Comparison of ENCODE assay signal across 8 mouse cellular contexts in genomic region chr3:85887239-85887827, GRCm38 (mm10). TPM values are rescaled to one million over a fixed set of nuclear protein-coding genes. Genes with fewer than 3 reads are reported as not detected.
DNase-seq lines count a peak whose midpoint lies in the region; ATAC-seq lines count a peak whose summit lies in the region.

Gene Glt28d2 (minus strand): TSS chr3:85887516.
Gene Gm37240 (minus strand): TSS chr3:85887518.

- H3K27me3 ChIP-seq in heart, embryonic 14.5 days (ENCODE audit: control insufficient read depth, insufficient read depth, low read length), result no peaks in the 10 kb centered on the region
- H3K27me3 ChIP-seq in liver, embryonic 12.5 days (replicated peaks), result peaks cover 64% of the 10 kb centered on the region
- no peaks in the 10 kb centered on the region for H3K27me3 ChIP-seq in stomach, embryonic 15.5 days (replicated peaks)

- ATAC-seq in CD4-positive, CD25-positive, alpha-beta regulatory T cell, adult 4 months, result peak; percentile 75
- ATAC-seq in heart, embryonic 14.5 days (ENCODE audit: insufficient number of reproducible peaks, insufficient read depth, low FRiP score, low read depth), result peak; percentile 93
- ATAC-seq in liver, embryonic 12.5 days, result peak; percentile 97
- peak; percentile 96 for ATAC-seq in stomach, embryonic 15.5 days (ENCODE audit: insufficient read depth, low FRiP score, low read depth)

- no peaks in the 10 kb centered on the region for H3K9me3 ChIP-seq in heart, embryonic 14.5 days (ENCODE audit: control insufficient read depth, low read length)
- no peaks in the 10 kb centered on the region for H3K9me3 ChIP-seq in liver, embryonic 12.5 days (replicated peaks)
- H3K9me3 ChIP-seq in stomach, embryonic 15.5 days, result no peaks in the 10 kb centered on the region

- H3K9ac ChIP-seq in heart, embryonic 14.5 days (ENCODE audit: low read length), result peak within 1 kb of the TSS; percentile 80
- H3K9ac ChIP-seq in liver, embryonic 12.5 days, result peak within 1 kb of the TSS; percentile 68
- peak within 1 kb of the TSS; percentile 17 for H3K9ac ChIP-seq in stomach, embryonic 15.5 days

- peaks cover 6 to 15% of the 10 kb centered on the region in 2 experiments for H3K4me1 ChIP-seq in heart, embryonic 14.5 days (ENCODE audit: control insufficient read depth in 2 of 2, insufficient read depth in 2 of 2, low read length in 2 of 2)
- peaks cover 29% of the 10 kb centered on the region for H3K4me1 ChIP-seq in liver, embryonic 12.5 days
- 0 out of 2 replicates have a peak, but pooled peaks cover 7% of the 10 kb centered on the region for H3K4me1 ChIP-seq in stomach, embryonic 15.5 days

- H3K4me2 ChIP-seq in heart, embryonic 14.5 days (ENCODE audit: low read length), result peak within 1 kb of the TSS; percentile 78
- peak within 1 kb of the TSS; percentile 87 for H3K4me2 ChIP-seq in liver, embryonic 12.5 days
- H3K4me2 ChIP-seq in stomach, embryonic 15.5 days, result peak within 1 kb of the TSS; percentile 88

- WGBS in heart, embryonic 14.5 days, result under 1% methylated on average over 47 of the region's 48 CpGs
- under 1% methylated on average over 48 of the region's 48 CpGs for WGBS in liver, embryonic 12.5 days (ENCODE audit: insufficient replicate concordance)
- WGBS in stomach, embryonic 15.5 days, result 1% methylated on average over 48 of the region's 48 CpGs

- H3K27ac ChIP-seq in heart, embryonic 14.5 days (replicated peaks in 1 of 2; ENCODE audit: control insufficient read depth in 1 of 2, insufficient read depth in 1 of 2, low read depth in 2 of 2, low read length in 2 of 2), result peak within 1 kb of the TSS; percentile 71 to 74
- H3K27ac ChIP-seq in liver, embryonic 12.5 days, result peak within 1 kb of the TSS; percentile 64
- peak within 1 kb of the TSS; percentile 72 for H3K27ac ChIP-seq in stomach, embryonic 15.5 days

- DNase-seq in c-Kit-negative CD71-positive TER-119-positive erythroid progenitor cells, embryonic 14.5 days (ENCODE audit: low read depth, low spot score), result peak; percentile 68
- DNase-seq in fibroblast of lung, adult 2 months (ENCODE audit: low read depth), result peak; percentile 46
- DNase-seq in kidney, postnatal 10 days, result peak; percentile 95
- DNase-seq in neural tube, embryonic 10.5 days (ENCODE audit: extremely low spot score, low spot score), result peak; percentile 81

- peak within 1 kb of the TSS; percentile 63 to 81 for H3K4me3 ChIP-seq in heart, embryonic 14.5 days (ENCODE audit: control insufficient read depth in 1 of 2, insufficient read depth in 1 of 2, low read depth in 1 of 2, low read length in 2 of 2)
- peak within 1 kb of the TSS; percentile 60 for H3K4me3 ChIP-seq in liver, embryonic 12.5 days
- H3K4me3 ChIP-seq in stomach, embryonic 15.5 days (replicated peaks), result peak within 1 kb of the TSS; percentile 58

- H3K36me3 ChIP-seq in heart, embryonic 14.5 days (ENCODE audit: control insufficient read depth, insufficient read depth, low read length), result no peaks in the 10 kb centered on the region
- H3K36me3 ChIP-seq in liver, embryonic 12.5 days, result no peaks in the 10 kb centered on the region
- no peaks in the 10 kb centered on the region for H3K36me3 ChIP-seq in stomach, embryonic 15.5 days

RNA-seq across cellular contexts. Expression of gene Glt28d2, which starts in this region (rescaled TPM):
- polyA plus RNA-seq in CD4-positive, CD25-positive, alpha-beta regulatory T cell, adult 4 months (2017; shearing (Covaris generic)), result 1 to 10 TPM; 3.1 to 6.1 TPM
- polyA plus RNA-seq in heart, embryonic 14.5 days (2014; fragmentation: Nextera tagmentation; extraction: Ambion mirVana), result 2.2 and 2.4 TPM in 2 replicates
- polyA plus RNA-seq in liver, embryonic 12.5 days (2016; fragmentation: Nextera tagmentation; extraction: Ambion mirVana), result 0.20 and 0.24 TPM in 2 replicates
- 2.8 and 3.0 TPM in 2 replicates for polyA plus RNA-seq in stomach, embryonic 15.5 days (2015; fragmentation: Nextera tagmentation; extraction: Ambion mirVana)

RNA-seq across cellular contexts. Expression of gene Gm37240, which starts in this region (rescaled TPM):
- polyA plus RNA-seq in CD4-positive, CD25-positive, alpha-beta regulatory T cell, adult 4 months (2017; shearing (Covaris generic)), result 1 to 10 TPM; 3.6 to 5.5 TPM
- polyA plus RNA-seq in heart, embryonic 14.5 days (2014; fragmentation: Nextera tagmentation; extraction: Ambion mirVana), result 12.3 and 19.4 TPM in 2 replicates
- polyA plus RNA-seq in liver, embryonic 12.5 days (2016; fragmentation: Nextera tagmentation; extraction: Ambion mirVana), result 0.52 and 1.1 TPM in 2 replicates
- polyA plus RNA-seq in stomach, embryonic 15.5 days (2015; fragmentation: Nextera tagmentation; extraction: Ambion mirVana), result 7.1 and 8.6 TPM in 2 replicates

Comparison
In these comparisons a context has a peak if more than half of its experiments do, and no peak if none do; other contexts are left out.
1. Peak in every context shown above with its lines: DNase-seq, ATAC-seq, H3K4me3 ChIP-seq and H3K27ac ChIP-seq.
2. H3K9ac ChIP-seq: peak in every context shown above with its lines; median percentile 80 in heart, embryonic 14.5 days; 68 in liver, embryonic 12.5 days; 17 in stomach, embryonic 15.5 days.